Mouse (Mus musculus): Measurements from ENCODE around the gene Areg. TPM values are rescaled to one million over a fixed set of nuclear protein-coding genes. Genes with fewer than 3 reads are reported as not detected.

The Areg gene
- 0.37 and 0.51 TPM in 2 replicates for polyA plus RNA-seq (2016; fragmentation: Nextera tagmentation; extraction: Ambion mirVana)

GRCm38 (mm10) chr5:91139446-91139873 lies at the start of gene Areg:
TSS of gene Areg (plus strand) at chr5:91139599.
- Histone ChIP-seq H3K36me3 (no peaks in the 10 kb centered on the region), H3K27me3 (replicated peaks) (peaks cover 19% of the 10 kb centered on the region), H3K4me1 (replicated peaks) (no peaks in the 10 kb centered on the region; the same call in 1 of the 2 replicates), H3K9ac (peak within 1 kb of the TSS; percentile 63), H3K4me3 (peak within 1 kb of the TSS; percentile 64), H3K9me3 (replicated peaks) (no peaks in the 10 kb centered on the region), H3K4me2 (peak within 1 kb of the TSS; percentile 89), H3K27ac (ENCODE audit: poor library complexity, severe bottlenecking) (no peak within 1 kb of the TSS)
- WGBS: 1% methylated on average over 44 of the region's 44 CpGs
- peak; percentile 63 for ATAC-seq (ENCODE audit: insufficient number of reproducible peaks, low FRiP score)

DNA sequence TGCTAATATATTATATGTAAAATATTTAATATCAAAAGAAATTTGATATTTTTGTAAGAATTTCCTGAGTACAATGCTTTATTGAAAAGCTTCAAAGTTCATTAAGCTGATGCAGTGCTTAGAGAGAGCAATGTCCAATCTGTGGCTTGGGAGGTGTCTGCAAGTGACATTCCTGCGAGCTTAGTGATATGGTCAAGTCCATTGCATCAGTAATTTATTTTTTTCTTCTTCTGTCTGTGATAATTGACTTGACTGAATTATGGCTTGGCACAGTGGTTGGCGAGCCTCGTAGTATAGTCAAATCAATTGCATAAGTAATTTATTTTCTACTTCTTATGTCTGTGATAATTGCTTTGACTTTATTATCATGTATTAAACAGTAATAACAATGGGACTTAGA lies 49.1 kb upstream of the Areg start:
- WGBS: 76% methylated on average over 3 of the region's 3 CpGs
- Histone ChIP-seq H3K36me3 (no peaks in the 10 kb centered on the region), H3K4me3 (no peak overlapping the region), H3K27me3 (replicated peaks) (no peaks in the 10 kb centered on the region), H3K9me3 (replicated peaks) (no peaks in the 10 kb centered on the region), H3K9ac (no peak overlapping the region), H3K4me1 (replicated peaks) (no peaks in the 10 kb centered on the region), H3K4me2 (no peak overlapping the region), H3K27ac (ENCODE audit: poor library complexity, severe bottlenecking) (no peak overlapping the region)
- ATAC-seq (ENCODE audit: insufficient number of reproducible peaks, low FRiP score): no peak

GRCm38 (mm10) chr5:91097911-91098614 lies 41.3 kb upstream of the Areg start:
- Histone ChIP-seq H3K27ac (ENCODE audit: poor library complexity, severe bottlenecking) (no peak overlapping the region), H3K4me3 (no peak overlapping the region), H3K27me3 (replicated peaks) (no peaks in the 10 kb centered on the region), H3K4me1 (replicated peaks) (no peaks in the 10 kb centered on the region), H3K4me2 (no peak overlapping the region), H3K9ac (no peak overlapping the region), H3K9me3 (replicated peaks) (no peaks in the 10 kb centered on the region), H3K36me3 (no peaks in the 10 kb centered on the region)
- ATAC-seq (ENCODE audit: insufficient number of reproducible peaks, low FRiP score): no peak
- 83% methylated on average over 10 of the region's 10 CpGs for WGBS

- H3K4me2 ChIP-seq: no peak overlapping the region
- H3K9ac ChIP-seq: no peak overlapping the region
- H3K9me3 ChIP-seq (replicated peaks): no peaks in the 10 kb centered on the region
- WGBS: 84% methylated on average over 5 of the region's 5 CpGs
- H3K27ac ChIP-seq (ENCODE audit: poor library complexity, severe bottlenecking): no peak overlapping the region
- H3K4me3 ChIP-seq: no peak overlapping the region
- no peaks in the 10 kb centered on the region for H3K27me3 ChIP-seq (replicated peaks)
- ATAC-seq (ENCODE audit: insufficient number of reproducible peaks, low FRiP score): no peak
- no peaks in the 10 kb centered on the region for H3K4me1 ChIP-seq (replicated peaks)
- H3K36me3 ChIP-seq: no peaks in the 10 kb centered on the region
These were observed 37.7 kb upstream of the Areg start for GRCm38 (mm10) chr5:91101742-91102141.

DNA sequence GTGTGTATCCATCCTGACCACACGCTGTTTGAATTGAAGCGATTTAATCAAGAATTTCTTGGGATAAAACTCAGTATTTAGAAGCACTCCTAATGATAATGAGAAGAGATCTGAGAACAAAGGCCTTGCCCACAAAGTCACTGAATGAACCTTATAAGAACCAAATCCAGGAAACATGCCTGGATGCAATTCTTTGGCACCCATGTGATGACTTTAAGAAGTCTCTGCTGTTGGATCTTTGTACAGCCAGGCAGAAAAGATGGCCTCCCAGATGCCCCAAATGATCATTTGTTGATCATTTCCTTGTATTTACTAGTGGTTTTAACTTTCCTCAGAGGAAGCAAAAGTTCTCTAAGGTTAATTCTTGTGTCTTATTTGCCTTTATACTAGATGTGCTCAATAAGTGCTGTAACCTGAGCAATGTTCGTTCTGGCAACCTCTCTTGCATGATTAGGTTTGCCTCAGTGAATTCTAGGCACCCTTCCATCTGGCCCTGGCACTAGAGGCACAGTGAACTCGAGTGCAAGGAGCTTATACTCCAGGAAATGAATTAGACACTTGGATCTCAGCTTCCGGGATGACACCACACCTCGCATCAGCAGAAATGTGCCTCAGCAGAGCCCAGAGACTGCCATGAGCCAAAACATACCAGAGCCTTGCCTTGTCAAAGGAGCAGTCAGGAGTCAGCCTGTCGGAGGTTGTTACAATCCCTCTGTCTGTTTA lies 35.3 kb upstream of the Areg start:
- 73% methylated on average over 7 of the region's 7 CpGs for WGBS

DNA sequence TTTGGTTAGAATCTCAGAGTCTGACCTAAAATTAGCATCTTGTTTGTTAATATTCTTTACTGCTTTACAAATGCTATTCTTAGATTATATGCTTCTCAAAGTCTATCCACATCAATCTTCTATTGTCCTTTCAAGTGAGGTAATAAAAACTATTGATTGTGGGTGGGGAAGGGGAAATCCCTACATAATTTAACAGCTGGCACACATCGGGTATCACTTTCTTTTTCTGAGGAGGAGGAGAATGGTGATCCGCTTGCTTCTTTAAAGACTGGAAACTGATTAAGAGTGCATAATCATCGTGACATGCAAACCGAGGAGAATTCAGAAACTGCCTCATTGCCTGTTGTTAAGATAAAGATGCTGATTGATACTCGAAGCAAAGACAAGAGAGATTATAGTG lies 33.2 kb upstream of the Areg start:
- ATAC-seq (ENCODE audit: insufficient number of reproducible peaks, low FRiP score): no peak
- WGBS: 72% methylated on average over 5 of the region's 5 CpGs

More for the DNA sequence above, 35.3 kb upstream of the Areg start:
- Histone ChIP-seq H3K9me3 (replicated peaks) (no peaks in the 10 kb centered on the region), H3K4me2 (no peak overlapping the region), H3K9ac (no peak overlapping the region), H3K27me3 (replicated peaks) (no peaks in the 10 kb centered on the region), H3K27ac (ENCODE audit: poor library complexity, severe bottlenecking) (no peak overlapping the region), H3K4me1 (replicated peaks) (no peaks in the 10 kb centered on the region), H3K4me3 (no peak overlapping the region), H3K36me3 (no peaks in the 10 kb centered on the region)
- ATAC-seq (ENCODE audit: insufficient number of reproducible peaks, low FRiP score): no peak

DNA sequence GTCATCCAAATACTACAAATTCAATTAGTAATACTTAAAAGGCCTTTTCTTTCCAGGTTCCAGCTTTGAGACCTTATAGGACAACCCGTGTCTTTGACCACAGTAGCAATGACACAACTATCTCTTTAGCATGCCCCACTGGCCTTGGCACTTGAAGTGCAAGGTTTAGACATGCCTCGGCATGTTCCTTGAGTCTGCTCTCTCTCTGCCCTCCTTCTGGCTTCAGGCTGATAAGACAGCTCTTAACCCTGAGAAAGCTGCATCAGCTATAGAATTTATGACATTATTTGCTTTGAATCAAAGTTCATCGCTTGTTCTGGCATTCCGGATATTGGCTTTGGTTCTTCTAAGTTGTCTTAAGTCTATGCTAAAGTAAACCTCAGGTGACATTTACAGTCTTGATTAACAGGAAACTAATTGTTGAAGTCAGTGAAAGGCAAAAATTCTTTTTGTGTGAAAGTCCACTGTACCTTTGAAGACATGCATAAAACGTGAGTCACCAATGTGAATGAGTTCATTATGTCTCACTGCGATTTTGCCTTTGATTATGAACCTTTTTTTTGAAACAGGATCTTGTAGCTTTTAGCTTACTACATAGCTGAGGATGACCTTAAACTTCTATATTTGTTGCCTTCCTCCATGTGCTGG lies 29.3 kb upstream of the Areg start:
- WGBS: 79% methylated on average over 6 of the region's 6 CpGs
- H3K4me2 ChIP-seq: no peak overlapping the region
- H3K9me3 ChIP-seq (replicated peaks): no peaks in the 10 kb centered on the region
- no peak for ATAC-seq (ENCODE audit: insufficient number of reproducible peaks, low FRiP score)
- H3K27me3 ChIP-seq (replicated peaks): no peaks in the 10 kb centered on the region
- H3K9ac ChIP-seq: no peak overlapping the region
- no peak overlapping the region for H3K27ac ChIP-seq (ENCODE audit: poor library complexity, severe bottlenecking)
- no peak overlapping the region for H3K4me3 ChIP-seq
- H3K4me1 ChIP-seq (replicated peaks): peaks cover 4% of the 10 kb centered on the region; the same call in 1 of the 2 replicates
- H3K36me3 ChIP-seq: no peaks in the 10 kb centered on the region

More for the DNA sequence above, 33.2 kb upstream of the Areg start:
- H3K9ac ChIP-seq: no peak overlapping the region
- H3K4me1 ChIP-seq (replicated peaks): no peaks in the 10 kb centered on the region
- H3K4me2 ChIP-seq: no peak overlapping the region
- no peak overlapping the region for H3K4me3 ChIP-seq
- H3K36me3 ChIP-seq: no peaks in the 10 kb centered on the region
- H3K27ac ChIP-seq (ENCODE audit: poor library complexity, severe bottlenecking): no peak overlapping the region
- H3K27me3 ChIP-seq (replicated peaks): no peaks in the 10 kb centered on the region
- H3K9me3 ChIP-seq (replicated peaks): no peaks in the 10 kb centered on the region

DNA sequence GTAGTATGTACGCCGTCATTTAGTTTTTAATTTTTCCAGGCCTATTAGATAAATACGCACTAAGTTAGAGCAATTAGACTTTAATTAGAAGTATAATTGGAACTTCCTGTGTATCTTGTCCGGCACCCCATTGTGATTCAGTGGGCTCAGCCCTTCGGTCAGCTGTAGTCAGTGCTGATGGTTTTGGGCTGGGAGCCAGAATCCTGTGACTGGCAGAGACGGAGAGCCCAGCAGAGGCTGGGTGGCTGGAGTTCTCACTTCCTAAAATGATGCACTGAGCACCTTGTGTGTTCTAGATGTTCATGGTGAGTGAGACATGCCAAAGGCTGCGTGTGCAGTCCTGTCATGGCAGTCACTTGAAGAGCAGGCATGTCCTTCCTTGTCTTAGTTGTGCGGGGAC lies 28.4 kb upstream of the Areg start:
- ATAC-seq (ENCODE audit: insufficient number of reproducible peaks, low FRiP score): no peak
- WGBS: 76% methylated on average over 8 of the region's 8 CpGs
- no peak overlapping the region for H3K4me2 ChIP-seq
- no peaks in the 10 kb centered on the region for H3K9me3 ChIP-seq (replicated peaks)
- peaks cover 10% of the 10 kb centered on the region for H3K4me1 ChIP-seq (replicated peaks)
- H3K4me3 ChIP-seq: no peak overlapping the region
- H3K27ac ChIP-seq (ENCODE audit: poor library complexity, severe bottlenecking): no peak overlapping the region
- H3K27me3 ChIP-seq (replicated peaks): no peaks in the 10 kb centered on the region
- H3K9ac ChIP-seq: no peak overlapping the region
- H3K36me3 ChIP-seq: no peaks in the 10 kb centered on the region

GRCm38 (mm10) chr5:91113967-91114366 lies 25.4 kb upstream of the Areg start:
- Histone ChIP-seq H3K27ac (ENCODE audit: poor library complexity, severe bottlenecking) (no peak overlapping the region), H3K4me2 (no peak overlapping the region), H3K27me3 (replicated peaks) (no peaks in the 10 kb centered on the region), H3K4me1 (replicated peaks) (peaks cover 10% of the 10 kb centered on the region), H3K9me3 (replicated peaks) (no peaks in the 10 kb centered on the region), H3K36me3 (no peaks in the 10 kb centered on the region), H3K4me3 (no peak overlapping the region), H3K9ac (no peak overlapping the region)
- no peak for ATAC-seq (ENCODE audit: insufficient number of reproducible peaks, low FRiP score)
- 83% methylated on average over 2 of the region's 2 CpGs for WGBS

GRCm38 (mm10) chr5:91114574-91114973 lies 24.8 kb upstream of the Areg start:
- no peaks in the 10 kb centered on the region for H3K9me3 ChIP-seq (replicated peaks)
- H3K4me1 ChIP-seq (replicated peaks): peaks cover 10% of the 10 kb centered on the region
- H3K27me3 ChIP-seq (replicated peaks): no peaks in the 10 kb centered on the region
- no peak overlapping the region for H3K4me3 ChIP-seq
- H3K27ac ChIP-seq (ENCODE audit: poor library complexity, severe bottlenecking): no peak overlapping the region
- H3K9ac ChIP-seq: no peak overlapping the region
- H3K36me3 ChIP-seq: no peaks in the 10 kb centered on the region
- no peak overlapping the region for H3K4me2 ChIP-seq
- ATAC-seq (ENCODE audit: insufficient number of reproducible peaks, low FRiP score): no peak
- 77% methylated on average over 1 of the region's 1 CpGs for WGBS

DNA sequence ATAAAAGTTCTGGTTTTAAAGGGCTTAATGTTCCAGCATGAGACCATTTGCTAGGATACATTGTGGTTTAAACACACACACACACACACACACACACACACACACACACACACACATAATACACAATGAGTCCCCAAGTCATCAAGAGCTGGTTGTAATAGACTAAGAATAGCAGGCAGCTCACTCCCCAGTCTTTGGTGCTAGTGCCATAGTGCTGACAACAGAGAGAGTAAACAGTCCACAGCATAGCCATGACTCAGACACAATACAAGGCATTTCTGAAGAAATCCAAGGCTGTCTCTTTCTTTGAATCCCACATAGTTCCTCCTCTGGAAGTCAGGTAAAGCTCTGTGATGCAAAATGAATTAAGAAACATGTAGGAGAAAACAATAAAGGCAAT lies 20.8 kb upstream of the Areg start:
- no peaks in the 10 kb centered on the region for H3K9me3 ChIP-seq (replicated peaks)
- no peaks in the 10 kb centered on the region for H3K27me3 ChIP-seq (replicated peaks)
- no peaks in the 10 kb centered on the region for H3K36me3 ChIP-seq
- peak overlapping the region; percentile 43; the same call in 1 of the 2 replicates for H3K27ac ChIP-seq (ENCODE audit: poor library complexity, severe bottlenecking)
- no peak overlapping the region for H3K9ac ChIP-seq
- H3K4me3 ChIP-seq: no peak overlapping the region
- peak; percentile 61; the same call in 1 of the 2 replicates for ATAC-seq (ENCODE audit: insufficient number of reproducible peaks, low FRiP score)
- H3K4me1 ChIP-seq (replicated peaks): peaks cover 10% of the 10 kb centered on the region
- no peak overlapping the region for H3K4me2 ChIP-seq
